Mouse (Mus musculus): ENCODE measurements around the gene Vamp9. TPM values are rescaled to one million over a fixed set of nuclear protein-coding genes. Genes with fewer than 3 reads are reported as not detected.

The Vamp9 gene
- polyA plus RNA-seq, 1 experiment from 2014 or later: 0.44 TPM

DNA sequence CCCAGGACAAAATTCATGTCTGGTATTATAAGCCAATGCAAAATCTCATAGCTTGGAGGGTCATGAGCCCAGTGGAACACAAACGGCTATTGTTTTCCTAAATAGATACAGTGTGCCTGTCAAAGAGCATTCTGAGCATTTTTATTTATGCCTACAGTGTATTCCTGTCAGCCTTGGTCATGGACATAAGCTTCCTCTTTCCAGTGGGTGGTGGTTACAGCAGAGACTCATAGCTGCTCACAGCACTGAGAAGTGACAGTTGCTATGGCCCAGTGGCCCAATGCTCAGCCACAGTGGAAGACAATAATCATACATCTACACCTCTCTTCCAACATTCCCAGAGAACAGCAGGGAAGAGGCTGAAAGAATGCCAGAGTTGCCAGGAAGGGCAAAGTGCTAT lies 18.9 kb upstream of the Vamp9 start:
- WGBS: 81% methylated on average over 1 of the region's 1 CpGs
- H3K4me3 ChIP-seq (replicated peaks): no peak overlapping the region
- H3K4me1 ChIP-seq: no peaks in the 10 kb centered on the region
- H3K36me3 ChIP-seq: no peaks in the 10 kb centered on the region
- H3K9me3 ChIP-seq: no peaks in the 10 kb centered on the region
- no peak overlapping the region for H3K4me2 ChIP-seq
- no peak overlapping the region for H3K9ac ChIP-seq
- no peaks in the 10 kb centered on the region for H3K27me3 ChIP-seq (replicated peaks)
- H3K27ac ChIP-seq: no peak overlapping the region
- ATAC-seq (ENCODE audit: insufficient read depth, low FRiP score, low read depth): no peak

DNA sequence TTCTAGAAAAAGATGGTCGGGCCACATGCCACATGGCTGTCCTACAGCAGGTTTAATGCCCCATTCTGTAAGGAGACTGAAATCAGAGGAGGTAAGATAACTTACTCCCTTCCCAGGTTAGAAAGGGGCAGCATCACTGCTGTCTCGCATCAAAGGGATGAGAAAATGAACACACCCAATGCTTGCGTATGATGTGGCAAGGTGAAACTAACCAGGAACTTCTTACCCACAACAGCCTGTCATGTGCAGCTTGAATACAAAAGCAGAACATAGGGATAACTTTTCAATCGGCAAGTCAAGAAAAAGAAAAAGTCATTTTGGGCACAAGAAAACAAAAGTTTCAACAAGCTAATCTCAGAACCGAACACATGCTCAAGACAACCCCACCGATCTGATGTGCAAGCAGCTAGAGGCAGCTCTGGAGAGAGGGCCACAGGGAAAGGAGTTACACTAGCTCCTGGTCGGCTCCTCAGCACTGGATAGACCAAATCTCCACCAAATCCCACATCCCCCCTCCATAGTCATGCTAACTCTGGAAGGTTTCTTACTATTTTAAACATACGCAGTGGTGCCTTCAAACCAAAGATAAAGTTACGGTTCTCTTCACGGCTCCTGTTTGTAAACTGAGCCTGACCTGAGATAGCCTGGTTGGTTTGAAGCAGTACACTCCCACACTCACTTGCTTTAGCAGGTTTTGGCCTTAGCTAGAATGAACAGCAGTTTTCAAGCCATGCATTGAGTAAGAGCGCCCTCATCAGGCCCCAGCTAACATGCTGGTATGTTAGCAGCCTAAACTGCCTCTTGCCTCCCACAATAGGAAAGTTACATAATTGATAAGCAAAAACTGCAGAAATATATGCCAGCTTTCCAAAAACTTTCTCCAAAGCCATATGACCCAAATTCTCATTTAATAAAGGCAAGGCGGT lies 14.3 kb upstream of the Vamp9 start:
- Histone ChIP-seq H3K9ac (no peak overlapping the region), H3K9me3 (no peaks in the 10 kb centered on the region), H3K4me1 (no peaks in the 10 kb centered on the region), H3K27me3 (replicated peaks) (no peaks in the 10 kb centered on the region), H3K4me2 (no peak overlapping the region), H3K4me3 (replicated peaks) (no peak overlapping the region), H3K27ac (no peak overlapping the region), H3K36me3 (no peaks in the 10 kb centered on the region)
- 55% methylated on average over 12 of the region's 12 CpGs for WGBS
- no peak for ATAC-seq (ENCODE audit: insufficient read depth, low FRiP score, low read depth)

GRCm38 (mm10) chr5:99900041-99900440 lies 6.0 kb upstream of the Vamp9 start:
- Histone ChIP-seq H3K4me1 (no peaks in the 10 kb centered on the region), H3K9ac (no peak overlapping the region), H3K9me3 (no peaks in the 10 kb centered on the region), H3K4me2 (no peak overlapping the region), H3K27me3 (replicated peaks) (no peaks in the 10 kb centered on the region), H3K27ac (no peak overlapping the region), H3K4me3 (replicated peaks) (no peak overlapping the region), H3K36me3 (no peaks in the 10 kb centered on the region)
- ATAC-seq (ENCODE audit: insufficient read depth, low FRiP score, low read depth): peak; percentile 70; the same call in 1 of the 2 replicates
- 9% methylated on average over 6 of the region's 6 CpGs for WGBS

DNA sequence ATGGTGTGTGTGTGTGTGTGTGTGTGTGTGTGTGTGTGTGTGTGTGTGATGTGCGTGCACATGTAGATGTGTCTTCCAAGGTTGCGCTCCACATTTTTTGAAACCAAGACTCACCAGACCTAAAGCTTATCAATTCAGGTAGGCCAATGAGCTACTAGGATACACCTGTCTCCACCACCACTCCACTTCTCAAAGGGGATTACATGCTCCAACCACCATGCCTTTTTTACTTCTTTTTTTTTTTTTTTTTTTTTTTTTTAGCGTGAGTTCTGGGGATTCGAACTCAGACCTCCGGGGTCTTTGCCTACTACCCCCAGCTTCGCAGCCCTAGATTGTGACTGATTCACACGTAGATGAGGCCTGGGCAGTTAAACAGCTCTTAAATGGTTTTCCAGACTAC lies 323 bp upstream of the Vamp9 start:
- no peak for ATAC-seq (ENCODE audit: insufficient read depth, low FRiP score, low read depth)
- Histone ChIP-seq H3K27ac (peak overlapping the region; percentile 92; the same call in 1 of the 2 replicates), H3K9ac (no peak overlapping the region), H3K4me3 (replicated peaks) (peak overlapping the region; percentile 59; the same call in 1 of the 2 replicates), H3K4me2 (peak overlapping the region; percentile 70), H3K27me3 (replicated peaks) (no peaks in the 10 kb centered on the region), H3K36me3 (no peaks in the 10 kb centered on the region), H3K9me3 (no peaks in the 10 kb centered on the region), H3K4me1 (no peaks in the 10 kb centered on the region)
- WGBS: 59% methylated on average over 7 of the region's 7 CpGs

GRCm38 (mm10) chr5:99915494-99915893 lies 9.4 kb downstream of the Vamp9 start:
- Histone ChIP-seq H3K27ac (no peak overlapping the region), H3K27me3 (replicated peaks) (no peaks in the 10 kb centered on the region), H3K4me3 (replicated peaks) (no peak overlapping the region), H3K4me2 (no peak overlapping the region), H3K4me1 (peaks cover 4% of the 10 kb centered on the region; the same call in 1 of the 2 replicates), H3K36me3 (no peaks in the 10 kb centered on the region), H3K9ac (no peak overlapping the region), H3K9me3 (no peaks in the 10 kb centered on the region)
- ATAC-seq (ENCODE audit: insufficient read depth, low FRiP score, low read depth): no peak
- WGBS: 24% methylated on average over 7 of the region's 7 CpGs

GRCm38 (mm10) chr5:99922033-99922432 lies 16.0 kb downstream of the Vamp9 start:
- H3K9ac ChIP-seq: no peak overlapping the region
- no peak overlapping the region for H3K4me3 ChIP-seq (replicated peaks)
- H3K9me3 ChIP-seq: no peaks in the 10 kb centered on the region
- H3K27me3 ChIP-seq (replicated peaks): no peaks in the 10 kb centered on the region
- no peak overlapping the region for H3K4me2 ChIP-seq
- ATAC-seq (ENCODE audit: insufficient read depth, low FRiP score, low read depth): no peak
- H3K27ac ChIP-seq: no peak overlapping the region
- no peaks in the 10 kb centered on the region for H3K4me1 ChIP-seq
- WGBS: 73% methylated on average over 8 of the region's 8 CpGs
- no peaks in the 10 kb centered on the region for H3K36me3 ChIP-seq

DNA sequence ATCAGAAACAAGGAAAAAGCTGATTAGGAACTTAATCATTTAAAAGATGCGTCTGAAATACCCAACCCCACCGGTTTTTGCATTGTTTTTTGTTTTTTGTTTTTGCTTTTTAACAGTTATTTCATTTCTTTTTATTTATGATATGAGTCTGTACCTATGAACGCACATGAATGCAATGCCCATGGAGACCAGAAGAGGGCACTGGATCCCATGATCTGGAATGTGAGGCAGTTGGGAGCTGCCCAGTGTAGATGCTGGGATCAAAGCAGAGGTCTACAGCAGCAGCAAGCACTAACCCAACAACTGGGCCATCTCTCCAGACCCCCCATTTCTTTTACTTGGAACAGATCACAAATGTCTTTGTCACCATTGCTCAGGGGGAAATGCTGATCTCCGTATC lies 21.9 kb downstream of the Vamp9 start:
- Histone ChIP-seq H3K27me3 (replicated peaks) (no peaks in the 10 kb centered on the region), H3K9me3 (no peaks in the 10 kb centered on the region), H3K27ac (no peak overlapping the region), H3K9ac (no peak overlapping the region), H3K4me1 (no peaks in the 10 kb centered on the region), H3K4me3 (replicated peaks) (no peak overlapping the region), H3K36me3 (no peaks in the 10 kb centered on the region), H3K4me2 (no peak overlapping the region)
- 53% methylated on average over 4 of the region's 4 CpGs for WGBS
- no peak for ATAC-seq (ENCODE audit: insufficient read depth, low FRiP score, low read depth)

DNA sequence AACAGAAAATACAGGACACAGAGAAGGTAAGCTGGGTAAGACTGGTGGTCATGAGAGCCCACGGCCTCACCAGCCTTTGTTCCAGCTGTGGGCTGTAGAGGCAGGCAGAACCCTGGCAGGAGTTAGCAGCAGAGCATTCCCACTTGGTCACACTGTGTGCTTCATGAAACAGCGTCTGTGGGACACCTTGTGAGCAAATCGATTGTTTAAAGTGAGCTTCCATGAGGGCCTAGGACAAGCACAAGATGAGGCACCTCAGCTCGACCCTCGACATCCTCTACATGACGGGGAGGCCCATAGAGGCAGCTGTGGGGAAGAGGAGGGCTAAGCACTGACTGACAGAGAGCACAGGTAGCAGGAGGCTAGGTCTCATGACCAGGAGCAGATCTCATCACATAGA lies 25.9 kb downstream of the Vamp9 start:
- H3K27ac ChIP-seq: no peak overlapping the region
- H3K4me1 ChIP-seq: no peaks in the 10 kb centered on the region
- no peak for ATAC-seq (ENCODE audit: insufficient read depth, low FRiP score, low read depth)
- 79% methylated on average over 6 of the region's 6 CpGs for WGBS
- H3K4me3 ChIP-seq (replicated peaks): no peak overlapping the region
- no peaks in the 10 kb centered on the region for H3K9me3 ChIP-seq
- H3K27me3 ChIP-seq (replicated peaks): no peaks in the 10 kb centered on the region
- no peak overlapping the region for H3K9ac ChIP-seq
- H3K36me3 ChIP-seq: no peaks in the 10 kb centered on the region
- H3K4me2 ChIP-seq: no peak overlapping the region

DNA sequence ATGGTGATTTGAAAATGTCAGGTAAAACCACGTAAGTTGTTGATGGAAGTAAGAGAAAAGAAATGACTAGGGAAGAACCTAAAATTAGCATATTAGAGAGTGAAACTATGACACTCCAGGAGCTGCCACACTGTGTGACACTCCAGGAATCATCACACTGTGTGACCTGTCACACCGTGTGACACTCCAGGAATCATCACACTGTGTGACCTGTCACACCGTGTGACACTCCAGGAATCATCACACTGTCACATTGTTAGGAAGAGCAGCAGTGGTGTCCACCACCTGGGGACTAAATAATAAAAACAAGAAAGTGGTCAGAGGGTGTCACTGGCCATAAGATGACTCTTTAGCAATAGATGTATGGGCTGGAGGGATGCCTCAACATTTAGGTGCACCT lies 33.4 kb downstream of the Vamp9 start:
- H3K9me3 ChIP-seq: no peaks in the 10 kb centered on the region
- no peak overlapping the region for H3K27ac ChIP-seq
- no peak overlapping the region for H3K4me3 ChIP-seq (replicated peaks)
- no peaks in the 10 kb centered on the region for H3K4me1 ChIP-seq
- H3K9ac ChIP-seq: no peak overlapping the region
- ATAC-seq (ENCODE audit: insufficient read depth, low FRiP score, low read depth): no peak
- no peaks in the 10 kb centered on the region for H3K36me3 ChIP-seq
- no peaks in the 10 kb centered on the region for H3K27me3 ChIP-seq (replicated peaks)
- WGBS: 74% methylated on average over 3 of the region's 3 CpGs
- no peak overlapping the region for H3K4me2 ChIP-seq

DNA sequence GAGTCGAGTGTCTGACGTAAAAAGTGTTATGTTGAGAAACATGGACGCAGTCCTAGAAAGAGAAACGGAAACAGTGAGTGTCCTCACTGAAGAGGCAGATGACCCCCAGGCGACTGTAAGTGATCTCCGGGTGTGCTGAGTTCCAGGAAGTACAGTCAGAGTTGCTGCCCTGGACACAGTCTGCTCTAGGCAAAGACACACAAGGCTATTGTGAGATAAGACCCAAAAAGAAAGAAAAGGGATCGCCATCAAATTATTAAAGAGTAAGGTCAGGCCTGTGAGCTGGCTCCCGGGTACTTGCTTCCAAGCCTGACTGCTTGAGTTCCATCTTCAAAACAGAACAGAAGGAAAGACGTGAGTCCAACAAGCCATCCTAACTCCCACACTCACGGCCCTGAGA lies 35.2 kb downstream of the Vamp9 start:
- H3K9ac ChIP-seq: no peak overlapping the region
- no peak overlapping the region for H3K4me2 ChIP-seq
- no peaks in the 10 kb centered on the region for H3K4me1 ChIP-seq
- no peaks in the 10 kb centered on the region for H3K9me3 ChIP-seq
- H3K27ac ChIP-seq: no peak overlapping the region
- 76% methylated on average over 10 of the region's 10 CpGs for WGBS
- no peak for ATAC-seq (ENCODE audit: insufficient read depth, low FRiP score, low read depth)
- H3K36me3 ChIP-seq: 0 out of 2 replicates have a peak, but pooled peaks cover 6% of the 10 kb centered on the region
- H3K4me3 ChIP-seq (replicated peaks): no peak overlapping the region
- no peaks in the 10 kb centered on the region for H3K27me3 ChIP-seq (replicated peaks)

DNA sequence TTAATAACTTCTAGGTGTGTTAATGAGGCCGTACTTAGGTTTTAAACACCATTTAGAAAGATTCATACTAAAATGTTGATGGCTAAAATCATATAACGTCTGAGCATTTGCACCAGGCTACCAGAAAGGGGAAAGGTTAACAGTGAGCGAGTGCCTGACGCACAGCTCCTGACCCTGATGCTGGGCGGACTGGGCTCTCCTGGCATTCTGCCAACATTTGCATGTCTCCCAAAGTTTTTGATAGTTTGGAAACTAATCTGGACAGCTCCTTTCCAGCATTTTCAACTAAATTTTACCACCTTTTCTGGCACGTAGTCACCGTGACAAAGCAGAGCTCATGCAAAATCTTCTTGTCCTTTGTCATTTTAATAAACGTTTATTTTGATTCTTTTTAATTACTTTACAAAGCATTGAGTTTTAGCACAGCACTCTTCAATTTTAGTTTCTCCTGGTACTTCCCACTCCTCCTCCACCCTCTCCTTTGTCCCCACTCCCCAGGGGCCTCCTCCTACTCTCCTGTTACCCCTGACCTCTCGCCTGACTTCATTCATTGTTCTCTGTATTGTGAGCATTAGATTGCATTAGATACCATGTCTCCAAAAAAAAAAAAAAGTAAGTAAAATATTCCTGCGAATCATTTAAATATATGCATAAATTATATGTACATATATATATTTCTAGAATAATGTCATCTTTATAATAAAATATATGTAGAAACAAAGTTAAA lies 35.9 kb downstream of the Vamp9 start:
- 0 out of 2 replicates have a peak, but pooled peaks cover 6% of the 10 kb centered on the region for H3K36me3 ChIP-seq
- no peak for ATAC-seq (ENCODE audit: insufficient read depth, low FRiP score, low read depth)
- no peaks in the 10 kb centered on the region for H3K9me3 ChIP-seq
- H3K27me3 ChIP-seq (replicated peaks): no peaks in the 10 kb centered on the region
- H3K4me1 ChIP-seq: no peaks in the 10 kb centered on the region
- H3K4me3 ChIP-seq (replicated peaks): no peak overlapping the region
- no peak overlapping the region for H3K4me2 ChIP-seq
- no peak overlapping the region for H3K9ac ChIP-seq
- H3K27ac ChIP-seq: no peak overlapping the region
- WGBS: 53% methylated on average over 10 of the region's 10 CpGs

GRCm38 (mm10) chr5:99952513-99952912 lies 46.5 kb downstream of the Vamp9 start:
- Histone ChIP-seq H3K4me2 (no peak overlapping the region), H3K9me3 (no peaks in the 10 kb centered on the region), H3K4me3 (replicated peaks) (no peak overlapping the region), H3K27me3 (replicated peaks) (no peaks in the 10 kb centered on the region), H3K4me1 (no peaks in the 10 kb centered on the region), H3K27ac (no peak overlapping the region), H3K9ac (no peak overlapping the region), H3K36me3 (no peaks in the 10 kb centered on the region)
- 83% methylated on average over 5 of the region's 5 CpGs for WGBS
- no peak for ATAC-seq (ENCODE audit: insufficient read depth, low FRiP score, low read depth)

Measured in stomach, embryonic 15.5 days (tissue).